Mouse (Mus musculus) testis, adult 2 months (tissue): Measurements from ENCODE around the gene Tspan17. TPM values are rescaled to one million over a fixed set of nuclear protein-coding genes. Genes with fewer than 3 reads are reported as not detected.

Experiments used
- H3K27ac ChIP-seq: fragments of 200-500 bp; 2 replicates; pipeline ENCODE4 v1.5.1; 2012; ENCODE audit warnings: low read depth, low read length; ENCODE audit not compliant: control insufficient read depth, insufficient read depth
- H3K27me3 ChIP-seq: fragments of 200-500 bp; 2 replicates; pipeline ENCODE4 v1.6.1; 2012; ENCODE audit warnings: mild to moderate bottlenecking, low read length, moderate library complexity; ENCODE audit not compliant: control insufficient read depth, insufficient read depth
- H3K36me3 ChIP-seq: fragments of 200-500 bp; 2 replicates; pipeline ENCODE4 v1.6.1; 2012; ENCODE audit warnings: mild to moderate bottlenecking, low read length; ENCODE audit not compliant: control insufficient read depth, insufficient read depth
- H3K4me1 ChIP-seq: fragments of 200-500 bp; 2 replicates; pipeline ENCODE4 v1.6.1; 2012; ENCODE audit warnings: low read length; ENCODE audit not compliant: control insufficient read depth, insufficient read depth
- H3K4me3 ChIP-seq: fragments of 200-500 bp; 2 replicates; pipeline ENCODE4 v1.5.1; 2012; ENCODE audit warnings: low read depth, mild to moderate bottlenecking, low read length, moderate library complexity, mixed read lengths; ENCODE audit not compliant: control insufficient read depth
- CTCF ChIP-seq: fragments of 200-500 bp; IDR thresholded peaks from 2 replicates; pipeline ENCODE4 v1.5.1; 2012; ENCODE audit warnings: low read depth, mild to moderate bottlenecking, inconsistent platforms, low read length, moderate library complexity; ENCODE audit not compliant: control insufficient read depth, insufficient read depth, insufficient replicate concordance
- POLR2A ChIP-seq: fragments of 200-500 bp; IDR thresholded peaks from 2 replicates; pipeline ENCODE4 v1.6.1; 2012; ENCODE audit warnings: low read depth, mild to moderate bottlenecking, inconsistent platforms, low read length, moderate library complexity; ENCODE audit not compliant: control insufficient read depth
- polyA plus RNA-seq: library from polyadenylated mRNA; depleted of rRNA; stranded (reverse); fragments of >200 nt; gene quantifications from 2 replicates; pipeline ENCODE4 v1.2.3, GENCODE M21; 2012

The Tspan17 gene
- polyA plus RNA-seq, 1 experiment = 14.3 TPM

- Histone ChIP-seq H3K27me3 (no peaks in the 10 kb centered on the region), H3K4me1 (peaks cover 16% of the 10 kb centered on the region), H3K27ac (peak overlapping the region; percentile 26; the same call in 1 of the 2 replicates), H3K4me3 (peak overlapping the region; percentile 81), H3K36me3 (no peaks in the 10 kb centered on the region)
- TF ChIP-seq CTCF (no peak), POLR2A (no peak; the same call in 1 of the 2 replicates)
Measured at GRCm38 (mm10) chr13:54789561-54790397, 602 bp downstream of the Tspan17 start.

GRCm38 (mm10) chr13:54792259-54793230 is 3.4 kb downstream of the Tspan17 start:
- H3K4me1 ChIP-seq = peaks cover 16% of the 10 kb centered on the region
- no peaks in the 10 kb centered on the region for H3K36me3 ChIP-seq
- no peaks in the 10 kb centered on the region for H3K27me3 ChIP-seq
- TF ChIP-seq POLR2A (no peak), CTCF (peak; percentile 72)
- no peak overlapping the region for H3K4me3 ChIP-seq
- no peak overlapping the region for H3K27ac ChIP-seq

- no peak for TF ChIP-seq POLR2A
- TF ChIP-seq CTCF = no peak
- no peak overlapping the region for H3K4me3 ChIP-seq
- no peaks in the 10 kb centered on the region for H3K27me3 ChIP-seq
- no peaks in the 10 kb centered on the region for H3K36me3 ChIP-seq
- H3K27ac ChIP-seq = no peak overlapping the region
- H3K4me1 ChIP-seq = peaks cover 13% of the 10 kb centered on the region
Measured at GRCm38 (mm10) chr13:54794002-54794577, 4.9 kb downstream of the Tspan17 start.

GRCm38 (mm10) chr13:54794843-54795242 is 5.7 kb downstream of the Tspan17 start:
- peaks cover 9% of the 10 kb centered on the region for H3K4me1 ChIP-seq
- no peaks in the 10 kb centered on the region for H3K36me3 ChIP-seq
- TF ChIP-seq POLR2A (no peak), CTCF (no peak)
- H3K4me3 ChIP-seq = no peak overlapping the region
- H3K27ac ChIP-seq = no peak overlapping the region
- H3K27me3 ChIP-seq = no peaks in the 10 kb centered on the region

GRCm38 (mm10) chr13:54797356-54797755 is 8.2 kb downstream of the Tspan17 start:
- TF ChIP-seq POLR2A = no peak
- TF ChIP-seq CTCF = peak; percentile 66; the same call in 1 of the 2 replicates
- no peaks in the 10 kb centered on the region for H3K36me3 ChIP-seq
- H3K27ac ChIP-seq = no peak overlapping the region
- no peak overlapping the region for H3K4me3 ChIP-seq
- peaks cover 5% of the 10 kb centered on the region; the same call in 1 of the 2 replicates for H3K4me1 ChIP-seq
- no peaks in the 10 kb centered on the region for H3K27me3 ChIP-seq

GRCm38 (mm10) chr13:54797861-54798643 is 8.9 kb downstream of the Tspan17 start:
- Histone ChIP-seq H3K36me3 (no peaks in the 10 kb centered on the region), H3K27ac (no peak overlapping the region), H3K4me1 (peaks cover 3% of the 10 kb centered on the region; the same call in 1 of the 2 replicates), H3K27me3 (no peaks in the 10 kb centered on the region), H3K4me3 (peak overlapping the region; percentile 68)
- TF ChIP-seq POLR2A = no peak
- no peak for TF ChIP-seq CTCF
